Mouse (Mus musculus) adrenal gland, postnatal 10 days (tissue): ENCODE data around the gene Tas1r1. TPM values are rescaled to one million over a fixed set of nuclear protein-coding genes. Genes with fewer than 3 reads are reported as not detected.
A peak's percentile ranks its signal among the peaks of the same experiment; 100 is the strongest.

Experiments
- DNase-seq: peaks from one replicate; pipeline ENCODE4 v3.0.0; 2021; ENCODE audit warnings: mixed read lengths
- total RNA-seq, 2 experiments: library from RNA; stranded (reverse); gene quantifications; 2 replicates each; pipeline ENCODE4 v1.2.3; 2021

Tas1r1 gene
- total RNA-seq, 2 experiments from 2014 or later = not detected

DNA sequence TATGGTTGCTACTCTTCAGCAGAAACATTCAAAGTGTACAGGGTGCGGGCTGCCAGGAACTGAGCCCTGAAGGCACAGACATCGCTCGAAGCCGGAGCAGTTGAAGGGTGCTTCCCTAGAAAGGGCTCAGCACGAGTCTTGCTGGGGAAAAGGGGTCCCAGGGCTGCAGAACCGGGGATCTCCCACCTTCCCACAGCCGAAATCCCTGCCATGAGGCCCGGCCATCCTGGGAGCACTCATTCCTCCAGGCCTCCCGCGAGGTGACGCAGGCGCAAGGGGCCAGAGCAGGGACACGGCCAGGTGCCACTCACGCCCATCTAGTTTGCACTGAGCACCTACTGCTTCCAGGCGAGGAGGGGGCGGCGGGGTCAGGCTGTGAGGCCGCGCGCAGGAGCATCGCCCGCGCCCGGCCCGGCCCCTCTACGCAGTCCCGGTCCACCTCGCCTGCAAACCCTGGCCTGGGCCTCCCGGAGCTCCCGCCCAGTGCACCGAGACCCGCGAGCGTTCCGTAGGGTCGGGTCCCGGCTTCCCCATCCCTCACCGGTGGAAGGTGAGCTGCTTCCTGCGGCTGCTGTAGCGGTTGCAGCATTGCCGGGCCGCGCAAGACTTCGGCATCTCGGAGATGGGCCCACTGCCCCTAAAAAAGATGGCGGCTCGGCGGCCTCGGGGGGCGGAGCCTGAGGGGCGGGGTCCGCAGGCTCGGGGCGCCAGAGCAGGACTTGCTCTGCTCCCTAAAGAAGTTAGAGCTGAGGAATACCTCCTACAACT, 49.8 kb downstream of the Tas1r1 start, which contains the start of gene Thap3:
Thap3 (minus strand) TSS at position 656 of the 768 bp plus-strand sequence.
- peak; percentile 91 for DNase-seq

DNA sequence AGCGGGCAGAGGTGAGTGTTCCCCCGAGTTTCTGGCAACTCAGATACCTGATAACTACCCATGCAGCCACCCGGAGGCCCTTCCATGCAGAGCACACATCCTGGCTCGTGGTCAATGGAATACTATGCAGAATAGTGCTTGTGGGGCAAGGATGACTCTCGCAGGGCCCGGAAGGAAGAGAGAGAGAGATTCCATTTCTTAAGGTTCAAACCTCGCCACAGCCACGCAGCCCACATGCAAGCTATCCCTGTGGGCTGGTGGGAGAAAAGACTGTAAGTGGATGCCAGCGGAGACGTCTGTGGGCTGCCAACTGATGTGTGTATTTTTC, 50.4 kb downstream of the Tas1r1 start:
- DNase-seq = no peak

DNA sequence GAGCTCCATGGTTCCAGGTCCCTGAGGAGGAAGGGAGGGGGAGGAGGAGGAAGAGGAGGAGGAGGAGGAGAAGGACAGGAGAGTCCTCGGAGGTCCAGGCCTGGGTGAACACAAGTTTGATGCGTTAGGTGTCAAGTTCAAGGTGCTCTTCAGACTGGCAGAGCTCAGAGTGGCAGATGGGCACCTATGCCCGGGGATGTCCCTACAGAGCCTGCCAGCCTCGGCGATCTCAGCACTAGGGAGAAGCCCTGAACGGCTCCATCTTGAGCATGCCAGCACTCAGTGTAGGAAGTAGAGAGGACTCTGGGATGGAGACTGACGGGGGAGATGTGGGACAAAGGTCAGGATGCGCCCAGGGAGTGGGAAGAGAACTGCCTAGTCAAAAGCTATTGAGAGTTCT, 51.7 kb downstream of the Tas1r1 start:
- no peak for DNase-seq

DNA sequence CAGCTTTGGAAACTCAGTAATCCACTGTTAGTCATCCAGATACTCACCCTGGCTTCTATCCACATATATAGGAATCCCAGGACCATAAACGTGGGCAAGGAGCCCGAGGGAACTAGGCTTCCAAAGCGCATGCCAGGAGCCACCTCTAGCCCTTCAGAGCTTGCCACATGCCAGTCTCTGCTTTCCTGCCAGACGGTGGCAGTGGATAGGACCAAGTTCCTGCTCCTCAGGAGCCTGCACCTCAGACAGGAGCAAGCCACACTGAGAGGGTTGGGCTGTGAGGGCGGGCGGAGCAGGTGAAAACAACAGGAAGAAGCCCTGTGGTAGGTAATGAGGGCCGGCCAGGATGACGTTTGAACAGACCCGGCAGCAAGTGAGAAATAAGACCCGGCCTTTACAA, 52.5 kb downstream of the Tas1r1 start:
- no peak for DNase-seq

DNA sequence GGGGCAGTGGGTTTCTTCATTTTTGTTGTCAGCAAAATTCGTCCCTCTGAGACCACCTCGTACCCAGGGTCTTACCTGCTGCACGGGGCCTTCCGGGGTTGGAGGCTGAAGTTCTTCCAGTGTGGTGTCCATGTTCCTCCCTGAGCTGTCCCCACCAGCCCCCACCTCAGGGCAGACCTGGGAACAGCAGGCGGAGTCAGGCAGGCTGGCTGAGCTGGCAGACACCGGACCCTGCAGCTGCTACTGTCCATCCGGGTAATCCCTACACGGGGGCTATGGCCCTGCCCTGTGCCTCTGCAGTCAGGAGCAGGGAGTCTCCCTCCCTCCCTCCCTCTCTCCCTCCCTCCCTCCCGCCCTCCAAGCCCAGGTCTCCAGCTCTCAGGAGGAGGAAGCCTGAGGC, 54.8 kb downstream of the Tas1r1 start:
- DNase-seq = peak; percentile 37

DNA sequence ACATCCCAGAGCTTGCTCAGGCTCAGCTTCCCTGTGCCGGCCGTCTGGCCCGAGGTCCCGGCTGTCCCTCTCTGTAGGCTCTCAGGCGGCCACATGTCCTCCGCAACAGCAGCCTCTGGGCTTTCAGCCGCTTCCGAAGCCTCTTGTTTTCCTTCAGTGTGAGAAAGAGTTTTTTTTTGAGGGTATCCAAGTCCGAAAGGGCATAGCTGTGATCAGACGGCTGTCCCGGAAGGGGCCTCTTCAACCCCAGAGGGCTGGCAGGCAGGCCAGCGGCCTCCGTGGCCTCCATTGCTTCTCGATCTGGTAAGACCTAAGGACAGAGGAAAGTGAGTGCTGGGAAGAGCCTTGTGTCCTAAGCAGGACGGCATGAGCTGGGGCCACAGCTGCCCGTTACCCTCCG, 55.3 kb downstream of the Tas1r1 start:
- DNase-seq = no peak

DNA sequence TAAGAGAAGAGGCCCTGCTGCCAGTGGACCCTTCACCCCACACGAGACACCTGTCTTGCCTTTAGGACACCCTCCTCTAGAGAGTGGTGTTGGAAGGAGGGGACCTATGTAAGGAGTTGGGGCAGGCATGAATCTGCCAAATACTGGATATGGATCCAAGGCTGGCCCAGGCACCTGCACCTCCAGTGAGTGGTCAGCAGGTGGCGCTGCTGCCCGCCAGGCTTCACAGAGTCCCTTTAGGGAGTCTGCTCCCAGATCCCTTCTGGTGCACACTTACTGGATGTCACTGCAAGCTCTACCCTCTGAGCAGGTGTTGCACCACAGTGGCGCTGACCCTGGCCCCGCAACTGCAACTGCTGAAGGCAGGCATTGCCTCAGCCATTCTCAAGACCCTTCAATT, 57.0 kb downstream of the Tas1r1 start:
- DNase-seq = peak; percentile 92

DNA sequence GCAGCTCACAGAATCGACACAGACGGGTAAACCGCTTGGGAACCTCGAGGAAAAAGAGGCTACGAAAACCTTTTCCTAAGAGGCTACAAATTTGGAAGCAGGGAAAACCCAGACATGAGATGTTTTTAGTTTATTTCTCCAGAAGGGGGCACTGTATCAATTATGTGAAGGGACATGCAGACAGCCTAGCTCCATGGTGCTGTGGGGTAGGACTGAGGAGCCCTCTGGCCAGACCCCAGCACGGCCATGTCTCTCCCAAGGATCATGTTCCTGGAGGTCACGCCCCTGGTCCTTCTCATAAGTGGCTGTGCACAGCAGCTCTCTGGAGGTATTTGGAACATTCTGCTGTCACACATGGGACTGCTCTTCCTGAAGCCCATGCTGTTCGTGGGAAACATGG, 57.7 kb downstream of the Tas1r1 start:
- no peak for DNase-seq

Other genes with a start within 250 kb of the Tas1r1 start
- gene Camta1, start 176.7 kb downstream of the Tas1r1 start, total RNA-seq = 10 to 100 TPM; 46.3 to 50.3 TPM
- 100 to 1,000 TPM in 1 of 2 experiments, 10 to 100 TPM in 1; 99.3 to 120 TPM for gene Dnajc11, start 104.9 kb downstream of the Tas1r1 start, total RNA-seq
- gene Thap3, start 49.6 kb downstream of the Tas1r1 start, total RNA-seq = 10 to 100 TPM; 15.3 to 27.0 TPM
- 10 to 100 TPM; 16.4 to 17.8 TPM for gene Phf13, start 42.3 kb downstream of the Tas1r1 start, total RNA-seq
- gene Klhl21, start 29.8 kb downstream of the Tas1r1 start, total RNA-seq = 10 to 100 TPM; 17.8 to 21.4 TPM
- 1 to 10 TPM; 7.2 to 9.6 TPM for gene Zbtb48, start 10.9 kb downstream of the Tas1r1 start, total RNA-seq
- gene Nol9, start 753 bp upstream of the Tas1r1 start, total RNA-seq = 10 to 100 TPM; 20.1 to 20.3 TPM
- 10 to 100 TPM; 17.1 to 20.1 TPM for gene Plekhg5, start 33.9 kb upstream of the Tas1r1 start, total RNA-seq
- gene Tnfrsf25, start 77.4 kb upstream of the Tas1r1 start, total RNA-seq = 1 to 10 TPM; 1.9 to 4.3 TPM
- gene Espn, start 113.8 kb upstream of the Tas1r1 start, total RNA-seq = 1 to 10 TPM; 1.2 to 1.3 TPM
- gene Hes2, start 120.3 kb upstream of the Tas1r1 start, total RNA-seq = not detected
- gene Acot7, start 139.6 kb upstream of the Tas1r1 start, total RNA-seq = 10 to 100 TPM; 33.2 to 38.0 TPM
- 10 to 100 TPM; 11.2 to 11.8 TPM for gene Gpr153, start 235.7 kb upstream of the Tas1r1 start, total RNA-seq